Mouse (Mus musculus) small intestine, adult 2 months (tissue): ENCODE measurements around the gene Gzmm.

Experiments
- CTCF ChIP-seq: fragments of 200-500 bp; IDR thresholded peaks from 2 replicates; pipeline ENCODE4 v1.5.1; 2012; ENCODE audit warnings: low read depth, mild to moderate bottlenecking, control low read depth, inconsistent platforms, low read length, moderate library complexity, mixed read lengths; ENCODE audit not compliant: insufficient replicate concordance, insufficient read length; ENCODE audit errors: extremely low read depth
- POLR2A ChIP-seq: fragments of 200-500 bp; IDR thresholded peaks from 2 replicates; pipeline ENCODE4 v1.6.1; 2012; ENCODE audit warnings: low read depth, mild to moderate bottlenecking, control low read depth, inconsistent platforms, low read length, moderate library complexity

DNA sequence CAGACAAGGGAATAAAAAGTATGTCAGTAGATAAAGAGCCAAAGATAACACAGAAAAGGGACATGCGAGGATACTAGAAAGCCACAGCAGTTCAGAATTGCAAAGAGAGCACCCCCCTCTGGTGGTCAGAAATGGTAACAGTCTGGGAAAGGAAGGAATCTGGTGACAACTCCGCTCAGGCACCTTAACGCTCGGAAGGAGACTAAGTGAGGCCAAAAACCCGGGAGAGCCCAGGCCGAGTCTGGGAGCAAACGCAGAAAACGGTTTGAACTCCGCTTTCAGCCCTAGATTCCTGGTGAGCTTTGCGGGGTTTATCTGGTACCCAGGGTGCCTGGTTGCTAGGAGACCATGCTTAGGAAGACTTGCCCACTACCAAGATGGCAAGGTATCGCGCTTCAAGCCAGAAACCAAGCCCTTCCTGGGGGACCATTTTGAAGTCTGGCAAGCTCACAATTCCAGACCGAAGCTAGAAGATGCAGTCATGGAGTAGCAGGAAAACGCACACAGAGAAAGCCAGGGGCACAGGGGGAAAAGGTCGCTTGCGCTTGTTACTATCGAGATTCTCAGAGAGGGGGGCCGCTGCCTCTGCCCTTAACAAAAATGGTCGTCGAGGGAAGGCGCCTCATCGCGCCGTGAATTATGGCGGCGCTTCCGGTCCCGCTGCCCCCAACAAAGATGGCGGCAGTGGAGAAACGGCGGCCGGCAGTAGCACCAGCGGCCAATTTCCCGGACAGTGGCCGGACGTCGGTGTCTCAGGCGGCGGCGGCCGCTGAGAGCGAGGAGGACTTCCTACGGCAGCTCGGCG lies 19.8 kb upstream of the Gzmm start, which contains the start of gene Tpgs1:
- TF ChIP-seq CTCF = peak; percentile 79; the same call in 1 of the 2 replicates
- 0 out of 2 replicates have a peak, but pooled peaks have one; percentile 49 for TF ChIP-seq POLR2A
